Mouse (Mus musculus): ENCODE measurements at regions not wholly inside any gene's neighbourhood (a gene's known extent, or its start where the extent isn't known, plus 50 kb on each side); places are given as distances from the start of the nearest gene placed in this dataset.

DNA sequence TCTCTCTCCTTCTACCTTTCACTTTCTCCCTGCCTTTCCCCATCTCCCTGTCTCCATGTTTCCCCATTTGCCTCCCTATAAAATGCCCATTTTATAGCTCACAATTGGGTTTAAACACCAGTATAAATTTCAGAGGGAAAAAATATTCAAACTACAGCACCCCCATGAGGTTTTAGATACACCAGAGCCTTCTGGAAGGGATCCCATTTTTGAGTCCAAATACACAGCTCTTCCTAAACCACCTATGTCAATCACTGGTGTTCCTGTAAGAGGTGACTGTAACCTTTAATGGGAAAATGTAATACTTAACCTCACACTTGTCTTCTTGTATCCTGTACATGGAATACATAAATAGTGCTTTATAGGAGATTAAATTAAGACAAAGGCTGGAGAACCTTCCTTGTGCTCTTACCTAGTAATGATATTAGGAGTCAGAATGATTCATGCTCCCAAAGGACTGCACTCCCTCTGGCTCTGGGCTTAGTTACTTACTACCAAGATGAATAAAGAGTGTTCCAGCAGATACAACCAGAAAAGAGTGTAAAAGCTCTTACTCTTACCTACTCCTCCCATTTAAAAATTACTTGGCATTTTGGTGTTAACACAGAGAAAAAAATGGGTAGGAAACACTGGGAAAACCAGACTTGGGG lies 538.7 kb upstream of the Cdh11 start:
- no peak for TF ChIP-seq POLR2A (IDR thresholded peaks at IDR 0.05; ENCODE audit: control insufficient read depth, low read depth, low read length)
- TF ChIP-seq CTCF (IDR thresholded peaks at IDR 0.05; ENCODE audit: control insufficient read depth, insufficient read depth, insufficient replicate concordance, low read depth, low read length): no peak

Data from testis, adult 2 months (tissue).